Mouse (Mus musculus): ENCODE results near the gene Gbp2b. TPM values are rescaled to one million over a fixed set of nuclear protein-coding genes. Genes with fewer than 3 reads are reported as not detected.

Gene Gbp2b
- polyA plus RNA-seq (2014; fragmentation: Illumina TruSeq; extraction: RNeasy Lipid Tissue Mini Kit (QIAGEN cat#74804); ENCODE audit: low read depth, low replicate concordance): 5.6 TPM

DNA sequence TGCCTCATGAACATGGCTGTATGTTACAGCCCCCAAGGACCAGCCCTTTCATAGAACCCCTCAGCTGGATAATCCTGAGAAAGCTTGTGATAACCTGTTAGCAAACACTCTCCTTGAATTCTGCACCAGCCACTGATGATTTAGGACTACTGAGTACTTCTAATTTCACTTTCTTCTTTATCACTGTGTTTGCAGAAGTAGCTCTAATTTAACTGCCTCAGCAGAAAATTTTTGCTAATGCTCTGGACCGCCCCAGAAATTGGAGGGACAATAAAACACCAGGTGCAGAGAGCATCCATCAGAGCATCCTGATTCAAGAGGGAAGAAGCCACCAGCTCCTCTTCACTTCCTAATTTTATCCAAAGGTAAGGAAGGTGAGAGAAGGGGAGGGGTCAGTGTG lies at the start of gene Gbp2b:
Gbp2b (plus strand) TSS at position 301 of the 400 bp plus-strand sequence.

DNA sequence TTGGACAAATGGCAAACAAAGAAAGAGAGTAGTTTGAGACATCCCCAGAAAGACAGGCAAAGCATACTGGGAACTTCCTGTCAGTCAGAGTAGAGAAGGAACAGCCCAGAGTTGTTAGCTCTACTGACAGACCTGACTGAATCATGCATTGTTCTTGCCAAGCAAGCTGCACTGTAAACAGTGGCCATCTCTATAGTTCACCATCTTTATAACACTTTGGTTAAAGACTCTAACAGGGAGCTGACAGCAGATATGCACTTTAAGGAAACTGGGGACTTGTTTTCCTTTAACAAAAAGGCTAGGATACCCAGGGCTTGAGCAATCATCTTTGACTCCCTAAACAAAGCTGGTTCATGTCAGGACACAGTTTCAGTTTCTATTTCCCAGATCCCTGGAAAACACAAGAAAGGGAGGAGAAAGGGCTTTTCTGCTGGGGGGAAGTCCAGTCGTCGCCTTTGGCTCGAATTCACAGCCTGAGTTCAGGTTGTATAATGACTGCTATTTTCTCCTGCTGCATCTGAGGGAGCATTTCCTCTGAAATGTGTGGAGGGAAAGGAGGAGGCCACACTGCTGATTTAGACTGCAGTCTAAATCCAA lies 34.9 kb upstream of the Gbp2b start, which contains the start of gene Gbp3:
Gbp3 (plus strand) TSS at position 395 of the 597 bp plus-strand sequence.

GRCm38 (mm10) chr3:142620111-142620955 lies 25.7 kb downstream of the Gbp2b start, which contains the start of gene Gbp2:
Gbp2 (plus strand) TSS chr3:142620602.

Other genes starting within 250 kb of the Gbp2b start
- gene Pdlim5, start 199.2 kb upstream of the Gbp2b start, polyA plus RNA-seq (2014; fragmentation: Illumina TruSeq; extraction: RNeasy Lipid Tissue Mini Kit (QIAGEN cat#74804); ENCODE audit: low read depth, low replicate concordance): 111 TPM
- 8.7 TPM for gene Gbp5, start 100.9 kb upstream of the Gbp2b start, polyA plus RNA-seq (2014; fragmentation: Illumina TruSeq; extraction: RNeasy Lipid Tissue Mini Kit (QIAGEN cat#74804); ENCODE audit: low read depth, low replicate concordance)
- 38.3 TPM for gene Gbp7, start 64.5 kb upstream of the Gbp2b start, polyA plus RNA-seq (2014; fragmentation: Illumina TruSeq; extraction: RNeasy Lipid Tissue Mini Kit (QIAGEN cat#74804); ENCODE audit: low read depth, low replicate concordance)
- 24.2 TPM for gene Gbp3, start 34.8 kb upstream of the Gbp2b start, polyA plus RNA-seq (2014; fragmentation: Illumina TruSeq; extraction: RNeasy Lipid Tissue Mini Kit (QIAGEN cat#74804); ENCODE audit: low read depth, low replicate concordance)
- 66.9 TPM for gene Gbp2, start 25.8 kb downstream of the Gbp2b start, polyA plus RNA-seq (2014; fragmentation: Illumina TruSeq; extraction: RNeasy Lipid Tissue Mini Kit (QIAGEN cat#74804); ENCODE audit: low read depth, low replicate concordance)
- 18.6 TPM for gene Kyat3, start 106.2 kb downstream of the Gbp2b start, polyA plus RNA-seq (2014; fragmentation: Illumina TruSeq; extraction: RNeasy Lipid Tissue Mini Kit (QIAGEN cat#74804); ENCODE audit: low read depth, low replicate concordance)
- gene Gtf2b, start 170.2 kb downstream of the Gbp2b start, polyA plus RNA-seq (2014; fragmentation: Illumina TruSeq; extraction: RNeasy Lipid Tissue Mini Kit (QIAGEN cat#74804); ENCODE audit: low read depth, low replicate concordance): 56.7 TPM